Mouse (Mus musculus) spleen, postnatal 14 days (tissue): ENCODE measurements around the gene Taf5l.
"Not testable (repeated sequence)": the region's sequence is repeated elsewhere in the genome, so short reads cannot be mapped to it uniquely, and the experiment has no call there.

Source experiments
- DNase-seq, 2 experiments: peaks; one replicate each; pipeline ENCODE4 v3.0.0; 2021 to 2022; ENCODE audit warnings: low spot score in 2 of 2

Taf5l gene

DNA sequence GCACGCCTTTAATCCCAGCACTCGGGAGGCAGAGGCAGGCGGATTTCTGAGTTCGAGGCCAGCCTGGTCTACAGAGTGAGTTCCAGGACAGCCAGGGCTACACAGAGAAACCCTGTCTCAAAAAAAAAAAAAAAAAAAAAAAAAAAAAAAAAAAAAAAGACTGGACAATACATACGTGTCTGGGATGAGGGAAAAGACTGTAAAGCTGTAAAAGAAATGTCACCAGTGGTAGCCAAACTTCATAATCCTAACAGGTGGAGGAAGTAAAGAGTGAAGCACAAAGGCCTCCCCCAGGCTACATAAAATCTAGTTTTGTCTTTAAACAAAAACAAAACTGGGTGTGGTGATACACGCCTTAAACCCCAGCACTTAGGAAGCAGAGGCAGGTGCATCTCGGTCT lies 6.9 kb downstream of the Taf5l start:
- DNase-seq: not testable (repeated sequence)

DNA sequence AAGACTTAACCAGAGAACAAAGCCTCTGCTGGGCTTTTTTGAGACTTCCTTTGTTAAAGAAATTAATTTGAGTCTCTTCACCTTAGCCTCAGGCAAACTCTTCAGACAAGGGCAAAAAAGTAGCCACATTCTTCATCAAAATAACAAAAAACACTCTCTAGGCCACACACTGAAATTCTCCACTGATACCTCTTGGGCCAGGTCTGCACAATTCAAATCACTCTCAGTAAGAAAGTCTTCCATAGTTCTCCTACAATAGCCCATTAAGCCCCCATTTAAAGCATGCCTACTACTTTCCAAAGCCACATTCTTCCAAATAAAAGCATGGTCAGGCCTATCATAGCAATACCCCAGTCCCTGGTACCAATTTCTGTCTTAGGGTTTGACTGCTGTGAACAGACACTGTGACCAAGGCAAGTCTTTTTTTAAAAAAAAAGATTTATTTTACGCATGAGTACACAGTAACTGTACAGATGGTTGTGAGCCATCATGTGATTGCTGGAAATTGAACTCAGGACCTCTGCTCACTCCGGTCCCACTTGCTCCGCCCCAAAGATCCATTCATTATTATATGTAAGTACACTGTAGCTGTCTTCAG lies 9.1 kb downstream of the Taf5l start:
- DNase-seq: no peak

GRCm38 (mm10) chr8:124011580-124011979 lies 9.6 kb downstream of the Taf5l start:
- no peak for DNase-seq

DNA sequence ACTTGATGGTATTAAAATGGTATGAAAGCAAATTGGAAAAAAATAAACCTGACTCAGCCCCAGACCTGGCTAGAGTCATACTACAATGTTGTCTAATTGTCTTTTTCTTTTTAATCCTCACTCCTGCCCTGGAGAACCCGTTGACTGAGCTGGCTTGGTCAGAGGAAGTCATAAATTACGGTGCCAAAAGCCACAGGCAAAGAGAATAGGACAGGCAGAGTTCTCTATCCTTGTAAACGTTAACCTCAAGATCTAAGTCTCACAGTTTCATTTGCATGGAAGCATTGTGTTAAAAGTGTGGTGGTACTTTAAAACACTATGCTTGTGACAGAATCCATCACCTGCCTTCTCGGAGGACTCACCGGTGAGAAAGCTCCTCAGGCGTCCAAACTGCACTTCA lies 13.4 kb downstream of the Taf5l start:
- DNase-seq: no peak

- DNase-seq: no peak
Observed at GRCm38 (mm10) chr8:124002546-124003108, 18.6 kb downstream of the Taf5l start.

DNA sequence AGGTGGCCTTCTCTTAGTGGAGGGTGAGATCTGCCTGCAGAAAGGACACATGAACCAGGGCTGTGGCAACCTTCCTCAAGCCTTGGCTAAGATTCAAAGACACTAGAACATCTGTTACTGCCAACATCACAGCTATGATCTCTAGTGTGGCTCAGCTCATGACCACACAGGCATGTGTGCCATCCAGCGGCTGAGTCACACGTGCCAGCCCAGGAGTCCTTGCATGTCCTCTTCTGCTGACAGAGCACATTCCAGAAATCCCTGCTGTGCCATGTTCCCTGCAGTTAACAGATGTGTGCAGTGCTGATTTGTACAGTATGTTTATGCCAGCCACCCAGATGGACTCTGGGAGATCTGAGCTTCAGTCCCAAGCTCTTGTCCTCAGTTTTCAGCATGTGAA lies 21.6 kb downstream of the Taf5l start:
- no peak for DNase-seq

DNA sequence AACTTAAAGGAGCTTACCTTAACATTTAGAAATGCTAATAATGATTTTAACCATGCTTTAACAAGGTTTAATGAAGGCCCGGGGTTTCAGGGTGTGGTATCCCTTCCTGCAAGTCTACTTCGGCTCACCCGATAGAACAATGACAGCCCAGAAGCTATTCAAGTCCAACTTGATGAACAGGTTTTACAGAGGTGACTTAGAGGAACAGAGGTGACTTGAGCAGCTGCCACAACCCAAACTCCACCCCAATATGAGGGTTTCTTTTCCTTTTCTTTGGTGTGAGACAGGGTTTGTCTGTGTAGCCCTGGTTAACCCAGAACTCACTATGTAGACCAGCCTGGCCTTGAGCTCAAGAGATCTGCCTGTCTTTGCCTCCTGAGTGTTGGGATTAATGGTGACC lies 27.2 kb downstream of the Taf5l start:
- no peak for DNase-seq

DNA sequence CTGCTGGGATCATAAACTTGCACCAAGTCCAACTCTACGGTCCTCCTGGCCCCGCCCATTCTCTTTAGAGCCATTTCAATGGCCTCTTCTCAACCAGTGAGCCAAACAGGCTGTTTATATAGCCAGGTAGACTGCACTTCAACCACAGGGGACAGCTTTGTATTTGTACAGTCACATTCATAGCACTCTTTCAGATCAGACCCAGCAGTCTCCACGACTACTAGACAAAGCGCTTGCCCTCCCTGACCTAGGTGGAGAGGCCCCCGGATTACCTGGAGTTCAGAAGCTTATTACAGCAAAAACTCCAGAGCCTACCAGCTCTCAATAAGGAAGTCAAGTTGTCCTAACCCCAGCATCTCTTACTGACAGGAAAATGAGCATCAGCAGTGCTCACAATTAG lies 27.6 kb downstream of the Taf5l start:
- DNase-seq: no peak

DNA sequence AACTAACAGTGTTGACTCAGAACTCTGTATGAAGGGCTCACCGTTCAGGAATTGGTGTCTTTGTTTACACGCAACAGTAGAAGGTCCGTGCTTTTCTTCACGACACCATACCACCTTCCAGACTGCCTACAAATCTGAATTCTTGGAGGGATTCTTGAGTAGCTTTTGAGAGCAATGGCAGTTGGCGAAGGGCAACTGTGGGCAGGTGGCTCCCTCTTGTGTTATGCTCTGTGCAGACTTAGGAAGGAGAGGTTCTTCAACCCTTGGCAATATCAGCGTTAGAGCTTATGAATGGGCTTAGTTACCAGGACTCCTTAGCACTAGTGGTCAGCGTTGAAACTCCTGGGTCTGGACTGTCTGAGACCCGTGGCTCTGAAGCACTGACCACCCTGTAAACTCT lies 28.6 kb downstream of the Taf5l start:
- DNase-seq: peak in 1 of 2 experiments; percentile 33

GRCm38 (mm10) chr8:123990277-123991049 lies 30.7 kb downstream of the Taf5l start:
- DNase-seq: no peak

- no peak for DNase-seq
Observed at GRCm38 (mm10) chr8:123989128-123989527, 32.1 kb downstream of the Taf5l start.

GRCm38 (mm10) chr8:123988605-123989038 lies 32.6 kb downstream of the Taf5l start:
- peak; percentile 30 to 47 for DNase-seq

DNA sequence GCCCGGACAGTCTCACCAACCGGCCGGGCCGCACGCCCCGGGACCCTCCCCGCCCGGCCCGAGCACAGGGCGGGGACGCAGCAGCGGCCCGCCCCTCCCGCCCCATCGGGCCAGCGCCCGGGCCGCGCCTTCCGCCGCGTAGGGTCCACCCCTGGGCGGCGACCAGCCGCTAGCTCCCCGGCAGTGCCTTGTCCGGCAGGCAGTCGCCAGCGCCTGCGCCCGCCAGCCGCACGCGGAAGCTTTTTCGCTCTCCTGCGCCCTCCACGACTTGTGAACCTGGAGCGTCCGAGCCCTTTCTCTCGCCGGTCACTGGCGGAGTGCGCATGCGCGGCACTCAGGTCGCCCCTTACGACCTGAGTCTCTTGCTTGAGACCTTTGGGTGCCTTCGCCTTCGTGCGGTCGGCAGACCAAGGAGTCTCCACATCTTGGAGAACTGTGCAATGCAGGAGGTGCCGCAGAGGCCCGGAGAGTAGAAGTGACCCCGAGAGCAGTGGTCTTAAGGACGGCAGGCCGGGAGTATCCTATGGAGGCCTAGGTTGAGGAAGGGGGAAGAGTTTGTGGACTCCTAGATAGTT lies 38.3 kb downstream of the Taf5l start, which contains the start of gene Abcb10:
Gene Abcb10 (minus strand): TSS at position 297 of the 575 bp plus-strand sequence.
- peak; percentile 76 to 79 for DNase-seq

- peak; percentile 24 to 26 for DNase-seq
Observed at GRCm38 (mm10) chr8:123982291-123982793, 38.9 kb downstream of the Taf5l start.

DNA sequence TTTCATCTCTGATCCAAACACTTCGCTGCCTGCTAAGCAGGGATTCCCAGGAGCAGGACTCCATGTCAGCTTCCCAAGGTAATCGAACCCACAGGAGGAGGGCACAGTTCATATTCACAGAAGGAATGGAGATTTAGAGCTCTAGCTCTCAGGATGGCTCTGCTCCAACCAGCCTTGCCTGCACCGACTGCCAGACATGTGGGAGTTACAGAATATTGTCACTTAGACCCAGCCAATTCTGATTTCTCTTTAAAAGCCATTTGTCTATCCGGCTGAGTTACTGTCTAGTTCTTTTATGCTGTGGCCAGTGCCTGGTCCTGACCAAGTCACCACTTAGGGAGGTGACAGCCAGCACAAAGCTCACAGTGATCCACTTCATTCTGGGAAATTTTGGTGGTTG lies 39.5 kb downstream of the Taf5l start:
- DNase-seq: no peak

DNA sequence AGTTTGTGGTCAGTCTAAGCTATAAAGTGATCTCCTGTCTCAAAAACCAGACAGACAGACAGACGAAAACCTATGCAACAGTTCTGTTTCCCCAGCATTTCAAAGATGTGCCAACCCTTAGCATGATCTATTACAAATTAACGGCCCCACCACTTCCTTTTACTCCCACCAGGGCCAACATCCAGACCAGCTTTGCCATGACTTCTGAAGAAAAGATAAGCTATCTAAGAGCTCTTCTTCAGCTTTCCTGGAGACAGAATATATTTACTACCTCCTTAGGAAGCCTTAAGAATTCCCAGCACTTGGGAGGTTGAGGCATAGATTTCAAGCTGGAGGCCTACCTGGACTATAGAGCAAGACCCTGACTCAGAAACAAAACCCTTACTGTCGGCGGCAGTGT lies 41.0 kb downstream of the Taf5l start:
- DNase-seq: no peak

DNA sequence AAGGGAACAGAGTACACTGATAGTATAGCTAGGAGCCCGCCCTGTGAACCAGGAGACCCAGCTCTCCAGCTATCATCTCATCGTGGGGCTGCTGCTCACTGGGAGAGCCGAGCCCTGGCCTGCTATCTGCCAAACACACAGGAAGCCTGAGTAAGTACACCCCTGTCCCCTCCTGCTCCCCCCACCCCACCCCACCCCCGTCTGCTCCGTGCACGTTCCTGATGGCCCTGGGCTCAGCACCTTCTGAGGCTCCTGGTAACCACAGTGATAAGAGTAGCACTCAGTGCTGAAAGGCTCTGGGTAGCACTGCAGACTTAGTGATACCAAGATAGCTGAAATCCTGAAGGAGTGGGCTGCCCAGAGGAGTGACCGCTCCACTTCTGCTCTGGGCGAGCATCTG lies 42.3 kb downstream of the Taf5l start:
- DNase-seq: peak; percentile 26 to 34

GRCm38 (mm10) chr8:123978166-123978838 lies 42.9 kb downstream of the Taf5l start:
- DNase-seq: no peak

- no peak for DNase-seq
Observed at GRCm38 (mm10) chr8:123977499-123977898, 43.7 kb downstream of the Taf5l start.

DNA sequence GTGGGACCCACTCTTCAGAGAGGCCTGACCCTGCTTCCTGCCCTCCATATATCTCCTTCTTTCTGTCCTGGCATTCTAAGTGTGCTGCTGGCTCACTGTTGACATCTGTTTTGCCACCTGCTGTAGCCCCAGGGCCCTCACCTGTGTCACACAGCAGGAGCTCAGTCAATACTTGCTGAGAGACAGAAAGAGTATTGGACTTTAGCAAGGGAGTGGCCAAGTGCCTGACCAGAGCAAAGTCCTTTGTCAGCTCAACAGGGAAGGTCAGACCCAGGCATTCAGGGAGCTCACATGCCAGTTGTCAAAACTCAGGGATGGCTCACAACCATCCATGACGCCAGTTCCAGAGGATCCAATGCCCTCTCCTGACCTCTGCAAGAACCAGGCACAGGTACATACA lies 47.7 kb downstream of the Taf5l start:
- no peak for DNase-seq

GRCm38 (mm10) chr8:123966896-123967295 lies 54.3 kb downstream of the Taf5l start:
- DNase-seq: no peak

GRCm38 (mm10) chr8:123961371-123961770 lies 59.8 kb downstream of the Taf5l start:
- no peak for DNase-seq
